Mouse (Mus musculus) megakaryocyte, embryonic 14.5 days (primary cell): ENCODE results near the gene Wdr89.

Experiments
- FLI1 ChIP-seq: IDR thresholded peaks from 2 replicates; pipeline ENCODE4 v1.6.1; 2012; ENCODE audit warnings: low read length, inconsistent platforms, mixed read lengths
- GATA1 ChIP-seq: IDR thresholded peaks from 3 replicates; pipeline ENCODE4 v1.6.1; 2012; ENCODE audit warnings: mixed read lengths, low read length, inconsistent platforms, borderline replicate concordance

DNA sequence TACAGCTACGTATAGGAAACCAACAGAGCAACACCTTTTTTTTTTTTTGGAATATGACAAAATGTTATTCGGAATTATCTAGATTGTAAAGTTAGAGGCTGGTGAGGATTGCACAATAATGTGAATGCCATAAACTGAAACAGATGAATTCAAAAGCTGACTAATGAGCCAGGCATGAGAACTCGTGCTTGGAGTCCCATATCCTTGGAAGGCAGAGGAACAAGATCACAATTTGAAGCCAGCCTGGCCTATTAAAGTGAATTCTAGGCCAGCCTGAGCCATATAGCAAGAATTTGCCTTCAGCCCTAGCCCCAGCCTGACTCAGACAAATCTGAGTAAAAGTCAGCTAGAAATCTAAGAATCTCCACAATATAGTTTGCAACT, 33.4 kb upstream of the Wdr89 start:
- TF ChIP-seq GATA1 (no peak), FLI1 (no peak)
